Mouse (Mus musculus) heart, embryonic 10.5 days (tissue): Measurements from ENCODE around the gene Tpk1. TPM values are rescaled to one million over a fixed set of nuclear protein-coding genes. Genes with fewer than 3 reads are reported as not detected.

Experiments used
- DNase-seq: peaks from one replicate; pipeline ENCODE4 v3.0.0-alpha.2; 2017; ENCODE audit warnings: low spot score
- H3K27ac ChIP-seq: fragments of 300-500 bp; sonication (generic); 2 replicates; pipeline ENCODE4 v1.5.1; 2016; ENCODE audit warnings: mild to moderate bottlenecking
- H3K27me3 ChIP-seq: fragments of 300-500 bp; sonication (generic); 2 replicates; pipeline ENCODE4 v1.6.1; 2016; ENCODE audit warnings: mild to moderate bottlenecking; ENCODE audit not compliant: poor library complexity, insufficient read depth, severe bottlenecking
- H3K36me3 ChIP-seq: fragments of 300-500 bp; sonication (generic); 2 replicates; pipeline ENCODE4 v1.6.1; 2016; ENCODE audit warnings: mild to moderate bottlenecking, moderate library complexity
- H3K4me1 ChIP-seq: fragments of 300-500 bp; sonication (generic); 2 replicates; pipeline ENCODE4 v1.6.1; 2016; ENCODE audit warnings: mild to moderate bottlenecking
- H3K4me3 ChIP-seq: fragments of 300-500 bp; sonication (generic); 2 replicates; pipeline ENCODE4 v1.5.1; 2016; ENCODE audit warnings: mild to moderate bottlenecking, moderate library complexity
- H3K9me3 ChIP-seq: fragments of 300-500 bp; sonication (generic); 2 replicates; pipeline ENCODE4 v1.6.1; 2016; ENCODE audit warnings: mild to moderate bottlenecking, moderate library complexity
- WGBS: fragments of 180-500 bp; shearing (Covaris S2); methylation state at CpG from one replicate; pipeline ENCODE4 v1.1.7; 2016; 5-methylcytosine and 5-hydroxymethylcytosine counted together
- polyA plus RNA-seq: library from polyadenylated mRNA; unstranded; fragments of >200 nt; fragmentation: Nextera tagmentation; extraction: Ambion mirVana; gene quantifications from 2 replicates; pipeline ENCODE4 v1.2.1, GENCODE M21; 2016

Gene Tpk1
- polyA plus RNA-seq, 1 experiment from 2014 or later = 5.7 TPM

- no peak overlapping the region for H3K27ac ChIP-seq
- no peaks in the 10 kb centered on the region for H3K36me3 ChIP-seq
- WGBS = 88% methylated on average over 2 of the region's 2 CpGs
- no peak overlapping the region for H3K4me3 ChIP-seq
- H3K27me3 ChIP-seq = no peaks in the 10 kb centered on the region
- no peaks in the 10 kb centered on the region for H3K9me3 ChIP-seq
- no peaks in the 10 kb centered on the region for H3K4me1 ChIP-seq
- DNase-seq = no peak
Observed at GRCm38 (mm10) chr6:43661822-43662221, 4.3 kb downstream of the Tpk1 start.

GRCm38 (mm10) chr6:43658290-43658689 is 7.8 kb downstream of the Tpk1 start:
- no peak for DNase-seq
- H3K9me3 ChIP-seq = no peaks in the 10 kb centered on the region
- no peaks in the 10 kb centered on the region for H3K27me3 ChIP-seq
- peaks cover 5% of the 10 kb centered on the region; the same call in 1 of the 2 replicates for H3K4me1 ChIP-seq
- no peak overlapping the region for H3K4me3 ChIP-seq
- H3K36me3 ChIP-seq = no peaks in the 10 kb centered on the region
- 59% methylated on average over 4 of the region's 4 CpGs for WGBS
- no peak overlapping the region for H3K27ac ChIP-seq

- Histone ChIP-seq H3K4me1 (peaks cover 5% of the 10 kb centered on the region; the same call in 1 of the 2 replicates), H3K27ac (no peak overlapping the region), H3K9me3 (no peaks in the 10 kb centered on the region), H3K4me3 (no peak overlapping the region), H3K27me3 (no peaks in the 10 kb centered on the region), H3K36me3 (no peaks in the 10 kb centered on the region)
- 80% methylated on average over 3 of the region's 3 CpGs for WGBS
- no peak for DNase-seq
Observed at GRCm38 (mm10) chr6:43657845-43658244, 8.2 kb downstream of the Tpk1 start.

GRCm38 (mm10) chr6:43654876-43655456 is 11.1 kb downstream of the Tpk1 start:
- Histone ChIP-seq H3K9me3 (no peaks in the 10 kb centered on the region), H3K4me1 (peaks cover 5% of the 10 kb centered on the region; the same call in 1 of the 2 replicates), H3K27ac (no peak overlapping the region), H3K36me3 (no peaks in the 10 kb centered on the region), H3K4me3 (no peak overlapping the region), H3K27me3 (no peaks in the 10 kb centered on the region)
- 62% methylated on average over 8 of the region's 8 CpGs for WGBS
- no peak for DNase-seq

- no peaks in the 10 kb centered on the region for H3K9me3 ChIP-seq
- no peak overlapping the region for H3K4me3 ChIP-seq
- peaks cover 5% of the 10 kb centered on the region; the same call in 1 of the 2 replicates for H3K4me1 ChIP-seq
- no peak overlapping the region for H3K27ac ChIP-seq
- no peak for DNase-seq
- whole genome bisulfite sequencing = 87% methylated on average over 2 of the region's 2 CpGs
- no peaks in the 10 kb centered on the region for H3K36me3 ChIP-seq
- H3K27me3 ChIP-seq = no peaks in the 10 kb centered on the region
Observed at GRCm38 (mm10) chr6:43649516-43649915, 16.6 kb downstream of the Tpk1 start.

GRCm38 (mm10) chr6:43645674-43646073 is 20.4 kb downstream of the Tpk1 start:
- H3K36me3 ChIP-seq = no peaks in the 10 kb centered on the region
- H3K27me3 ChIP-seq = no peaks in the 10 kb centered on the region
- no peak overlapping the region for H3K4me3 ChIP-seq
- H3K4me1 ChIP-seq = peaks cover 5% of the 10 kb centered on the region; the same call in 1 of the 2 replicates
- no peak overlapping the region for H3K27ac ChIP-seq
- no peak for DNase-seq
- 85% methylated on average over 2 of the region's 2 CpGs for WGBS
- H3K9me3 ChIP-seq = no peaks in the 10 kb centered on the region

- Histone ChIP-seq H3K36me3 (no peaks in the 10 kb centered on the region), H3K4me3 (no peak overlapping the region), H3K4me1 (peaks cover 5% of the 10 kb centered on the region; the same call in 1 of the 2 replicates), H3K9me3 (no peaks in the 10 kb centered on the region), H3K27ac (no peak overlapping the region), H3K27me3 (no peaks in the 10 kb centered on the region)
- DNase-seq = no peak
- WGBS = 91% methylated on average over 1 of the region's 1 CpGs
Observed at GRCm38 (mm10) chr6:43645105-43645504, 21.0 kb downstream of the Tpk1 start.

GRCm38 (mm10) chr6:43643718-43644117 is 22.4 kb downstream of the Tpk1 start:
- H3K36me3 ChIP-seq = no peaks in the 10 kb centered on the region
- DNase-seq = no peak
- WGBS = 83% methylated on average over 6 of the region's 6 CpGs
- no peaks in the 10 kb centered on the region for H3K9me3 ChIP-seq
- no peaks in the 10 kb centered on the region for H3K27me3 ChIP-seq
- no peak overlapping the region for H3K4me3 ChIP-seq
- H3K4me1 ChIP-seq = no peaks in the 10 kb centered on the region
- no peak overlapping the region for H3K27ac ChIP-seq

- H3K27ac ChIP-seq = no peak overlapping the region
Observed at GRCm38 (mm10) chr6:43642375-43642774, 23.7 kb downstream of the Tpk1 start.

GRCm38 (mm10) chr6:43640621-43641020 is 25.5 kb downstream of the Tpk1 start:
- no peaks in the 10 kb centered on the region for H3K27me3 ChIP-seq
- H3K9me3 ChIP-seq = no peaks in the 10 kb centered on the region
- no peaks in the 10 kb centered on the region for H3K4me1 ChIP-seq
- no peak overlapping the region for H3K4me3 ChIP-seq
- no peaks in the 10 kb centered on the region for H3K36me3 ChIP-seq
- no peak for DNase-seq
- no peak overlapping the region for H3K27ac ChIP-seq

More at GRCm38 (mm10) chr6:43642375-43642774, 23.7 kb downstream of the Tpk1 start:
- Histone ChIP-seq H3K4me3 (no peak overlapping the region), H3K36me3 (no peaks in the 10 kb centered on the region), H3K4me1 (no peaks in the 10 kb centered on the region), H3K27me3 (no peaks in the 10 kb centered on the region), H3K9me3 (no peaks in the 10 kb centered on the region)
- no peak for DNase-seq
- WGBS = 79% methylated on average over 5 of the region's 5 CpGs

GRCm38 (mm10) chr6:43638865-43639264 is 27.2 kb downstream of the Tpk1 start:
- no peaks in the 10 kb centered on the region for H3K27me3 ChIP-seq
- no peak overlapping the region for H3K27ac ChIP-seq
- WGBS = 91% methylated on average over 1 of the region's 1 CpGs
- H3K36me3 ChIP-seq = no peaks in the 10 kb centered on the region
- H3K4me3 ChIP-seq = no peak overlapping the region
- H3K4me1 ChIP-seq = no peaks in the 10 kb centered on the region
- H3K9me3 ChIP-seq = no peaks in the 10 kb centered on the region
- no peak for DNase-seq

- no peak overlapping the region for H3K4me3 ChIP-seq
- H3K27ac ChIP-seq = no peak overlapping the region
- H3K9me3 ChIP-seq = no peaks in the 10 kb centered on the region
- no peak for DNase-seq
- 86% methylated on average over 3 of the region's 3 CpGs for WGBS
- no peaks in the 10 kb centered on the region for H3K27me3 ChIP-seq
- no peaks in the 10 kb centered on the region for H3K36me3 ChIP-seq
- H3K4me1 ChIP-seq = no peaks in the 10 kb centered on the region
Observed at GRCm38 (mm10) chr6:43638119-43638518, 28.0 kb downstream of the Tpk1 start.

GRCm38 (mm10) chr6:43636980-43637638 is 29.0 kb downstream of the Tpk1 start:
- Histone ChIP-seq H3K27me3 (no peaks in the 10 kb centered on the region), H3K4me3 (no peak overlapping the region), H3K9me3 (no peaks in the 10 kb centered on the region), H3K4me1 (no peaks in the 10 kb centered on the region), H3K36me3 (no peaks in the 10 kb centered on the region), H3K27ac (no peak overlapping the region)
- DNase-seq = no peak
- 84% methylated on average over 11 of the region's 11 CpGs for WGBS
